Comparison of ENCODE assay signal across 9 mouse cellular contexts in the genomic region with DNA sequence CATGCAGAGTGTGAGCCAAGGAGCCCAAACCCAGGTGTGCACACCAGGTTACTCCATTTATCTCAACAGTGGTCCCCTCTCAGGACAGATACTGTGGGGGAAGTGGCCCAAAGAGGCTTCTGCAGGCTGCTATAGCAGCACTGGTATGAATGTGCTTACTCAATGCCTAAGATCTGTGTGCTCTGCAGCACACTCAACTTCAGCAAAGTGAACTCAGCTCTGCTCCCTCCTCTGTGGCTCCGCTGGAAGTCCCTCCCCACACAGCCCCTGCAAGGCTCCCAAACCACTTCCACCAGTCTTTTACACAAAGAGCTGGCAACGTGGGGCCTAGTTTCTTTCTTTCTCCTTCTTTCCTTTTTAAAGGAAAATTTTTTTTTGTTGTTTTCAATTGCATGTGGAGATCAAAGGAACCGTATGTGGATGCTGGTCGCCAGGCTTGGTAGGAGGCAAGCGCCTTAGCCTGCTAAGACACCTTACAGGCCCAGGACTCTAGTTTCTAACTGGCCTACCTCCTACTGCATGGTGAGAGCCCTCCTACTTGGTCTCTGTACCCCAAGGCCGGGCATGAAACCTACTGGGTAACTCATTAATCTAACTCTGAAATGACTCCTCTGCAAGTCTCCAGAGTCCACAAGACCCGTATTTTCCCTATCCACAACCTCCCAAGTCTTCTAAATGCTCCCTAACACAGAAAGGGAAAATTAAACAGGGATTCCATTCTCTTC. TPM values are rescaled to one million over a fixed set of nuclear protein-coding genes. Genes with fewer than 3 reads are reported as not detected.
DNase-seq lines count a peak whose midpoint lies in the region; ATAC-seq and TF ChIP-seq lines count a peak whose summit lies in the region.
"Had no signal": no experiment of that assay in that cellular context is flagged by ENCODE, and none has a peak within 500 bp of the region (broad histone marks: within the 10 kb centered on the region; RNA-seq: fewer than 3 reads in every experiment).

No protein-coding gene starts in this region.

- DNase-seq in lung, postnatal 0 days (ENCODE audit: low spot score) = peak; percentile 32
- no peak for DNase-seq in lung, postnatal 36 days
- peak; percentile 58 for DNase-seq in kidney, adult 18-20 months
- DNase-seq in yolk sac, embryonic 10.5 days (ENCODE audit: low spot score) = peak; percentile 43
- DNase-seq in urinary bladder, adult 18-20 months (ENCODE audit: low spot score in 2 of 2) = no peak
- no peak for DNase-seq in left cerebral cortex, adult 11 months (ENCODE audit: low spot score)
- no peak for DNase-seq in left cerebral cortex, postnatal 4 days
- DNase-seq: heart, postnatal 10 days had no signal

- no peak overlapping the region for H3K4me3 ChIP-seq in lung, postnatal 0 days (ENCODE audit: low read depth, low read length)
- no peak overlapping the region for H3K4me3 ChIP-seq in liver, embryonic 15.5 days (replicated peaks)

- H3K9me3 ChIP-seq in lung, postnatal 0 days (ENCODE audit: low read length) = no peaks in the 10 kb centered on the region
- no peaks in the 10 kb centered on the region for H3K9me3 ChIP-seq in liver, embryonic 15.5 days (replicated peaks)

- no peak overlapping the region; the same call in 1 of the 2 replicates for H3K27ac ChIP-seq in lung, postnatal 0 days (ENCODE audit: low read length)
- peak overlapping the region; percentile 64 for H3K27ac ChIP-seq in liver, embryonic 15.5 days (replicated peaks)

- no peaks in the 10 kb centered on the region for H3K27me3 ChIP-seq in lung, postnatal 0 days (replicated peaks; ENCODE audit: insufficient read depth, low read length)
- H3K27me3 ChIP-seq in liver, embryonic 15.5 days = no peaks in the 10 kb centered on the region

- WGBS in lung, postnatal 0 days = 41% methylated on average over 7 of the region's 7 CpGs
- 50% methylated on average over 7 of the region's 7 CpGs for WGBS in liver, embryonic 15.5 days (ENCODE audit: insufficient replicate concordance)

- H3K4me1 ChIP-seq in lung, postnatal 0 days (ENCODE audit: insufficient read depth, low read depth, low read length) = peaks cover 13% of the 10 kb centered on the region
- H3K4me1 ChIP-seq in liver, embryonic 15.5 days (replicated peaks) = peaks cover 42% of the 10 kb centered on the region

- TF ChIP-seq EP300 in lung, postnatal 0 days (IDR thresholded peaks at IDR 0.05) = no peak

- TF ChIP-seq CTCF in lung, postnatal 0 days (IDR thresholded peaks at IDR 0.05) = no peak

- H3K4me2 ChIP-seq in lung, postnatal 0 days (replicated peaks; ENCODE audit: low read depth, low read length) = no peak overlapping the region
- H3K4me2 ChIP-seq in liver, embryonic 15.5 days = 0 out of 2 replicates have a peak overlapping the region, but pooled peaks have one; percentile 13

- no peak overlapping the region for H3K9ac ChIP-seq in lung, postnatal 0 days (replicated peaks; ENCODE audit: low read depth)
- no peak overlapping the region for H3K9ac ChIP-seq in liver, embryonic 15.5 days

- ATAC-seq in lung, postnatal 0 days = peak; percentile 38
- ATAC-seq in liver, embryonic 15.5 days (ENCODE audit: insufficient read depth) = peak; percentile 52; the same call in 1 of the 2 replicates

- no peaks in the 10 kb centered on the region for H3K36me3 ChIP-seq in lung, postnatal 0 days (ENCODE audit: insufficient read depth, low read length)
- no peaks in the 10 kb centered on the region for H3K36me3 ChIP-seq in liver, embryonic 15.5 days (replicated peaks)

- intact Hi-C loops in left cerebral cortex, postnatal 4 days (cut with DNase I) = no loop called here

RNA-seq across cellular contexts. Expression of gene Tbc1d14, which starts 35.3 kb away (rescaled TPM):
- polyA plus RNA-seq in lung, postnatal 0 days (2015; fragmentation: Nextera tagmentation; extraction: Ambion mirVana) = 13.8 and 15.0 TPM in 2 replicates
- polyA plus RNA-seq in liver, embryonic 15.5 days (2015; fragmentation: Nextera tagmentation; extraction: Ambion mirVana) = 9.0 and 9.5 TPM in 2 replicates
- total RNA-seq in left cerebral cortex, postnatal 4 days (2021) = 100 to 1,000 TPM; 133 to 136 TPM

Comparison
In these comparisons a context has a peak if more than half of its experiments do, and no peak if none do; other contexts are left out.
1. DNase-seq: peak in lung, postnatal 0 days (single experiment), kidney, adult 18-20 months (single experiment) and yolk sac, embryonic 10.5 days (single experiment); none in lung, postnatal 36 days (single experiment), urinary bladder, adult 18-20 months (0 of 2), left cerebral cortex, adult 11 months (single experiment) and left cerebral cortex, postnatal 4 days (single experiment).